In genomic region chr4:87955132-87955531, GRCm38 (mm10) we compare ENCODE assay signal across 19 mouse cellular contexts.
DNase-seq lines count a peak whose midpoint lies in the region; ATAC-seq and TF ChIP-seq lines count a peak whose summit lies in the region.
"Had no signal": no experiment of that assay in that cellular context is flagged by ENCODE, and none has a peak within 500 bp of the region (broad histone marks: within the 10 kb centered on the region; RNA-seq: fewer than 3 reads in every experiment).

No protein-coding gene starts in this region.

- H3K4me3 ChIP-seq in lung, embryonic 14.5 days (ENCODE audit: low read depth, low read length), result no peak overlapping the region
- no peak overlapping the region for H3K4me3 ChIP-seq in lung, postnatal 0 days (ENCODE audit: low read depth, low read length)
- H3K4me3 ChIP-seq: gastrocnemius, adult 2 months; hindbrain, embryonic 12.5 days; hindbrain, embryonic 15.5 days had no signal

- WGBS in lung, embryonic 14.5 days, result 71% methylated on average over 2 of the region's 2 CpGs
- 68% methylated on average over 2 of the region's 2 CpGs for WGBS in lung, postnatal 0 days

- no peak overlapping the region for H3K9ac ChIP-seq in lung, embryonic 14.5 days
- no peak overlapping the region for H3K9ac ChIP-seq in lung, postnatal 0 days (replicated peaks; ENCODE audit: low read depth)
- H3K9ac ChIP-seq: hindbrain, embryonic 12.5 days; hindbrain, embryonic 15.5 days had no signal

- no peak for TF ChIP-seq CTCF in lung, embryonic 14.5 days (IDR thresholded peaks at IDR 0.05; ENCODE audit: low read depth)
- no peak for TF ChIP-seq CTCF in lung, postnatal 0 days (IDR thresholded peaks at IDR 0.05)

- no peak for DNase-seq in cerebellum, adult 18-20 months
- no peak for DNase-seq in lung, embryonic 14.5 days
- DNase-seq in lung, postnatal 4 days, result no peak
- DNase-seq in lung, postnatal 0 days (ENCODE audit: low spot score), result peak; percentile 23
- no peak for DNase-seq in lung, postnatal 25 days (ENCODE audit: low spot score)
- DNase-seq: adrenal gland, postnatal 10 days; B cell, adult 2 months; cerebellum, adult 11-12 months; cerebellum, adult 9-10 months; cerebellum, postnatal 14 days; gastrocnemius, adult 2 months; gastrocnemius, postnatal 14 days had no signal

- TF ChIP-seq EP300 in lung, postnatal 0 days (IDR thresholded peaks at IDR 0.05), result no peak

- no peaks in the 10 kb centered on the region for H3K9me3 ChIP-seq in lung, embryonic 14.5 days (ENCODE audit: low read depth, low read length)
- H3K9me3 ChIP-seq in lung, postnatal 0 days (ENCODE audit: low read length), result no peaks in the 10 kb centered on the region
- H3K9me3 ChIP-seq: G1E; hindbrain, embryonic 12.5 days; hindbrain, embryonic 15.5 days had no signal

- H3K4me2 ChIP-seq in lung, embryonic 14.5 days, result no peak overlapping the region
- no peak overlapping the region for H3K4me2 ChIP-seq in lung, postnatal 0 days (replicated peaks; ENCODE audit: low read depth, low read length)
- H3K4me2 ChIP-seq: heart, embryonic 11.5 days; hindbrain, embryonic 12.5 days; hindbrain, embryonic 15.5 days had no signal

- H3K4me1 ChIP-seq in lung, embryonic 14.5 days (ENCODE audit: insufficient read depth), result no peaks in the 10 kb centered on the region
- H3K4me1 ChIP-seq in lung, postnatal 0 days (ENCODE audit: insufficient read depth, low read depth, low read length), result no peaks in the 10 kb centered on the region

- H3K27ac ChIP-seq in lung, embryonic 14.5 days (ENCODE audit: low read depth), result peak overlapping the region; percentile 28; the same call in 1 of the 2 replicates
- no peak overlapping the region for H3K27ac ChIP-seq in lung, postnatal 0 days (ENCODE audit: low read length)
- H3K27ac ChIP-seq: gastrocnemius, adult 2 months; hindbrain, embryonic 12.5 days; hindbrain, embryonic 15.5 days had no signal

- 0 out of 2 replicates have a peak, but pooled peaks have one; percentile 26 for ATAC-seq in cerebellum, adult (ENCODE audit: insufficient number of reproducible peaks, low FRiP score, low TSS enrichment)
- ATAC-seq in lung, embryonic 14.5 days (ENCODE audit: insufficient read depth), result peak; percentile 62
- ATAC-seq in lung, postnatal 0 days, result peak; percentile 50; the same call in 1 of the 2 replicates
- ATAC-seq: Patski had no signal

- H3K36me3 ChIP-seq in lung, embryonic 14.5 days (ENCODE audit: insufficient read depth), result no peaks in the 10 kb centered on the region
- H3K36me3 ChIP-seq in lung, postnatal 0 days (ENCODE audit: insufficient read depth, low read length), result no peaks in the 10 kb centered on the region
- H3K36me3 ChIP-seq: hindbrain, embryonic 12.5 days; hindbrain, embryonic 15.5 days had no signal

- no peaks in the 10 kb centered on the region for H3K27me3 ChIP-seq in lung, embryonic 14.5 days (ENCODE audit: insufficient read depth, low read length)
- H3K27me3 ChIP-seq in lung, postnatal 0 days (replicated peaks; ENCODE audit: insufficient read depth, low read length), result no peaks in the 10 kb centered on the region
- H3K27me3 ChIP-seq: CH12.LX; hindbrain, embryonic 12.5 days; hindbrain, embryonic 15.5 days; Patski had no signal
